Mouse (Mus musculus) neutrophil, adult 59 days (primary cell): ENCODE measurements around the gene Olfr665. TPM values are rescaled to one million over a fixed set of nuclear protein-coding genes. Genes with fewer than 3 reads are reported as not detected.

Source experiments
- total RNA-seq, 2 experiments: library from RNA; stranded (reverse); gene quantifications; 1 replicate in 1 of 2; 2 replicates in 1 of 2; pipeline ENCODE4 v1.2.4; 2023

Gene Olfr665
- not detected for total RNA-seq

GRCm38 (mm10) chr7:104877731-104878130 is at the start of gene Olfr665:
Gene Olfr665, plus strand, starts transcription at chr7:104878031.

GRCm38 (mm10) chr7:104842503-104842902 is 35.3 kb upstream of the Olfr665 start, which contains the start of gene Usp17lb:
Gene Usp17lb, minus strand, starts transcription at chr7:104842603.

GRCm38 (mm10) chr7:104856709-104857108 is 21.1 kb upstream of the Olfr665 start, which contains the start of gene Usp17la:
Gene Usp17la, plus strand, starts transcription at chr7:104857009.

GRCm38 (mm10) chr7:104895852-104896251 is 18.0 kb downstream of the Olfr665 start, which contains the start of gene Olfr666:
Gene Olfr666, minus strand, starts transcription at chr7:104895952.

GRCm38 (mm10) chr7:104921382-104921781 is 43.6 kb downstream of the Olfr665 start, which contains the start of gene Olfr667:
Gene Olfr667, minus strand, starts transcription at chr7:104921482.

GRCm38 (mm10) chr7:104927957-104928356 is 50.1 kb downstream of the Olfr665 start, which contains the start of gene Olfr668:
Gene Olfr668, minus strand, starts transcription at chr7:104928057.

Other genes starting within 250 kb of the Olfr665 start
- gene Olfr658, start 230.7 kb upstream of the Olfr665 start, total RNA-seq = not detected
- not detected for gene Olfr659, start 211.3 kb upstream of the Olfr665 start, total RNA-seq
- not detected for gene Olfr661, start 191.5 kb upstream of the Olfr665 start, total RNA-seq
- gene Usp17le, start 100.6 kb upstream of the Olfr665 start, total RNA-seq = not detected
- under 1 TPM in 1 of 2 experiments, not detected in 1; 0.24 TPM for gene Usp17lb, start 35.4 kb upstream of the Olfr665 start, total RNA-seq
- not detected for gene Usp17la, start 21.0 kb upstream of the Olfr665 start, total RNA-seq
- gene Olfr666, start 17.9 kb downstream of the Olfr665 start, total RNA-seq = not detected
- gene Olfr667, start 43.5 kb downstream of the Olfr665 start, total RNA-seq = not detected
- not detected for gene Olfr668, start 50.0 kb downstream of the Olfr665 start, total RNA-seq
- not detected for gene Olfr669, start 56.2 kb downstream of the Olfr665 start, total RNA-seq
- gene Olfr670, start 84.6 kb downstream of the Olfr665 start, total RNA-seq = not detected
- not detected for gene Olfr671, start 101.1 kb downstream of the Olfr665 start, total RNA-seq
- not detected for gene Olfr672, start 124.0 kb downstream of the Olfr665 start, total RNA-seq
- gene Olfr675, start 150.4 kb downstream of the Olfr665 start, total RNA-seq = not detected
- not detected for gene Olfr676, start 154.7 kb downstream of the Olfr665 start, total RNA-seq
- not detected for gene Olfr677, start 173.3 kb downstream of the Olfr665 start, total RNA-seq
- gene Olfr678, start 186.4 kb downstream of the Olfr665 start, total RNA-seq = not detected
- not detected for gene Olfr679, start 203.2 kb downstream of the Olfr665 start, total RNA-seq
- gene Olfr680-ps1, start 214.8 kb downstream of the Olfr665 start, total RNA-seq = not detected
- gene Olfr681, start 238.8 kb downstream of the Olfr665 start, total RNA-seq = not detected